Mouse (Mus musculus) hindbrain, embryonic 11.5 days (tissue): ENCODE measurements around the gene Lrrc10b. TPM values are rescaled to one million over a fixed set of nuclear protein-coding genes. Genes with fewer than 3 reads are reported as not detected.
A peak's percentile ranks its signal among the peaks of the same experiment; 100 is the strongest.

Experiments used
- ATAC-seq: fragments of 200-750 bp; cut with Nextera tagmentation; 2 replicates; pipeline ENCODE4 v1.8.0; 2017; ENCODE audit warnings: mild to moderate bottlenecking, moderate TSS enrichment, moderate library complexity; ENCODE audit not compliant: low FRiP score
- DNase-seq: peaks from one replicate; pipeline ENCODE4 v3.0.0-alpha.2; 2015; ENCODE audit warnings: low spot score
- H3K27ac ChIP-seq: fragments of 300-500 bp; sonication (generic); 2 replicates; pipeline ENCODE4 v1.5.1; 2014; ENCODE audit warnings: mild to moderate bottlenecking, low read depth, low read length
- H3K27me3 ChIP-seq: fragments of 300-500 bp; sonication (generic); 2 replicates; pipeline ENCODE4 v1.6.1; 2014; ENCODE audit warnings: mild to moderate bottlenecking, low read length, moderate library complexity, mixed read lengths; ENCODE audit not compliant: control insufficient read depth, insufficient read depth
- H3K36me3 ChIP-seq: fragments of 300-500 bp; sonication (generic); 2 replicates; pipeline ENCODE4 v1.6.1; 2014; ENCODE audit warnings: mild to moderate bottlenecking, low read length, moderate library complexity, mixed read lengths; ENCODE audit not compliant: control insufficient read depth, insufficient read depth
- H3K4me1 ChIP-seq: fragments of 300-500 bp; sonication (generic); replicated peaks from 2 replicates; pipeline ENCODE4 v1.6.1; 2014; ENCODE audit warnings: low read length, mixed read lengths; ENCODE audit not compliant: control insufficient read depth, insufficient read depth
- H3K4me2 ChIP-seq: fragments of 300-500 bp; sonication (generic); replicated peaks from 2 replicates; pipeline ENCODE4 v1.6.1; 2014; ENCODE audit warnings: mild to moderate bottlenecking, low read depth, low read length
- H3K4me3 ChIP-seq: fragments of 300-500 bp; sonication (generic); 2 replicates; pipeline ENCODE4 v1.5.1; 2014; ENCODE audit warnings: low read depth, low read length
- H3K9ac ChIP-seq: fragments of 300-500 bp; sonication (generic); 2 replicates; pipeline ENCODE4 v1.6.1; 2014; ENCODE audit warnings: low read depth, low read length
- H3K9me3 ChIP-seq: fragments of 300-500 bp; sonication (generic); 2 replicates; pipeline ENCODE4 v1.6.1; 2016; ENCODE audit warnings: low read length; ENCODE audit not compliant: control insufficient read depth
- WGBS: fragments of 180-500 bp; shearing (Covaris S2); extraction: QIAGEN DNeasy Blood & Tissue Kit; methylation state at CpG from one replicate; pipeline ENCODE4 v1.1.7; 2014; 5-methylcytosine and 5-hydroxymethylcytosine counted together
- polyA plus RNA-seq: library from polyadenylated mRNA; unstranded; fragments of >200 nt; fragmentation: Nextera tagmentation; extraction: Ambion mirVana; gene quantifications from 2 replicates; pipeline ENCODE4 v1.2.1, GENCODE M21; 2014

Gene Lrrc10b
- polyA plus RNA-seq, 1 experiment from 2014 or later = 0.69 TPM

- H3K4me2 ChIP-seq = no peak overlapping the region
- 80% methylated on average over 6 of the region's 6 CpGs for WGBS
Measured at GRCm38 (mm10) chr19:10434927-10435326, 22.3 kb downstream of the Lrrc10b start.

GRCm38 (mm10) chr19:10433879-10434540 lies 23.3 kb downstream of the Lrrc10b start:
- H3K4me1 ChIP-seq = no peaks in the 10 kb centered on the region
- H3K9ac ChIP-seq = no peak overlapping the region
- no peak overlapping the region for H3K27ac ChIP-seq
- DNase-seq (no peak), ATAC-seq (no peak)
- no peak overlapping the region for H3K4me3 ChIP-seq
- no peak overlapping the region for H3K4me2 ChIP-seq
- 80% methylated on average over 9 of the region's 9 CpGs for WGBS
- no peaks in the 10 kb centered on the region for H3K9me3 ChIP-seq
- no peaks in the 10 kb centered on the region for H3K27me3 ChIP-seq
- H3K36me3 ChIP-seq = no peaks in the 10 kb centered on the region

More at GRCm38 (mm10) chr19:10434927-10435326, 22.3 kb downstream of the Lrrc10b start:
- Histone ChIP-seq H3K9me3 (no peaks in the 10 kb centered on the region), H3K4me1 (no peaks in the 10 kb centered on the region), H3K4me3 (no peak overlapping the region), H3K27ac (no peak overlapping the region), H3K27me3 (no peaks in the 10 kb centered on the region), H3K9ac (no peak overlapping the region), H3K36me3 (no peaks in the 10 kb centered on the region)
- ATAC-seq = no peak
- no peak for DNase-seq

- DNase-seq (no peak), ATAC-seq (no peak)
- Histone ChIP-seq H3K36me3 (no peaks in the 10 kb centered on the region), H3K4me3 (no peak overlapping the region), H3K9ac (no peak overlapping the region), H3K27ac (no peak overlapping the region), H3K27me3 (no peaks in the 10 kb centered on the region), H3K4me2 (no peak overlapping the region), H3K9me3 (no peaks in the 10 kb centered on the region), H3K4me1 (no peaks in the 10 kb centered on the region)
- WGBS = 77% methylated on average over 7 of the region's 7 CpGs
Measured at GRCm38 (mm10) chr19:10433225-10433624, 24.0 kb downstream of the Lrrc10b start.

- Histone ChIP-seq H3K4me2 (no peak overlapping the region), H3K4me1 (0 out of 2 replicates have a peak, but pooled peaks cover 2% of the 10 kb centered on the region), H3K9ac (no peak overlapping the region), H3K27ac (no peak overlapping the region), H3K9me3 (no peaks in the 10 kb centered on the region), H3K27me3 (no peaks in the 10 kb centered on the region), H3K4me3 (no peak overlapping the region), H3K36me3 (no peaks in the 10 kb centered on the region)
- no peak for ATAC-seq
- WGBS = 64% methylated on average over 4 of the region's 4 CpGs
- no peak for DNase-seq
Measured at GRCm38 (mm10) chr19:10431841-10432240, 25.4 kb downstream of the Lrrc10b start.

GRCm38 (mm10) chr19:10431410-10431809 lies 25.9 kb downstream of the Lrrc10b start:
- no peaks in the 10 kb centered on the region for H3K9me3 ChIP-seq
- H3K9ac ChIP-seq = no peak overlapping the region
- no peak overlapping the region for H3K4me2 ChIP-seq
- H3K4me3 ChIP-seq = no peak overlapping the region
- H3K27me3 ChIP-seq = no peaks in the 10 kb centered on the region
- WGBS = 52% methylated on average over 3 of the region's 3 CpGs
- H3K4me1 ChIP-seq = peaks cover 4% of the 10 kb centered on the region; the same call in 1 of the 2 replicates
- ATAC-seq = no peak
- no peak for DNase-seq
- H3K27ac ChIP-seq = no peak overlapping the region
- H3K36me3 ChIP-seq = no peaks in the 10 kb centered on the region

- no peaks in the 10 kb centered on the region for H3K27me3 ChIP-seq
- H3K4me1 ChIP-seq = peaks cover 11% of the 10 kb centered on the region; the same call in 1 of the 2 replicates
- H3K4me3 ChIP-seq = no peak overlapping the region
- H3K9me3 ChIP-seq = no peaks in the 10 kb centered on the region
- no peaks in the 10 kb centered on the region for H3K36me3 ChIP-seq
- no peak overlapping the region for H3K9ac ChIP-seq
- 95% methylated on average over 8 of the region's 8 CpGs for WGBS
- no peak overlapping the region for H3K27ac ChIP-seq
- DNase-seq (no peak), ATAC-seq (no peak)
- H3K4me2 ChIP-seq = no peak overlapping the region
Measured at GRCm38 (mm10) chr19:10429371-10429770, 27.9 kb downstream of the Lrrc10b start.

- no peaks in the 10 kb centered on the region for H3K36me3 ChIP-seq
- H3K27ac ChIP-seq = no peak overlapping the region
- H3K9ac ChIP-seq = no peak overlapping the region
- 75% methylated on average over 9 of the region's 9 CpGs for WGBS
- no peak overlapping the region for H3K4me2 ChIP-seq
- no peaks in the 10 kb centered on the region for H3K27me3 ChIP-seq
- ATAC-seq (no peak), DNase-seq (no peak)
- no peaks in the 10 kb centered on the region for H3K9me3 ChIP-seq
- peaks cover 15% of the 10 kb centered on the region; the same call in 1 of the 2 replicates for H3K4me1 ChIP-seq
- H3K4me3 ChIP-seq = no peak overlapping the region
Measured at GRCm38 (mm10) chr19:10427431-10427830, 29.8 kb downstream of the Lrrc10b start.

GRCm38 (mm10) chr19:10426793-10427192 lies 30.5 kb downstream of the Lrrc10b start:
- Histone ChIP-seq H3K4me2 (no peak overlapping the region), H3K9me3 (no peaks in the 10 kb centered on the region), H3K4me1 (peaks cover 17% of the 10 kb centered on the region; the same call in 1 of the 2 replicates), H3K27me3 (no peaks in the 10 kb centered on the region), H3K36me3 (no peaks in the 10 kb centered on the region), H3K27ac (no peak overlapping the region), H3K9ac (no peak overlapping the region), H3K4me3 (no peak overlapping the region)
- ATAC-seq (no peak), DNase-seq (no peak)
- 54% methylated on average over 6 of the region's 6 CpGs for WGBS

- 34% methylated on average over 19 of the region's 25 CpGs for WGBS
- H3K4me3 ChIP-seq = no peak overlapping the region
- H3K9ac ChIP-seq = peak overlapping the region; percentile 34; the same call in 1 of the 2 replicates
Measured at GRCm38 (mm10) chr19:10426312-10426711, 31.0 kb downstream of the Lrrc10b start.

More at GRCm38 (mm10) chr19:10426312-10426711, 31.0 kb downstream of the Lrrc10b start:
- peaks cover 19% of the 10 kb centered on the region; the same call in 1 of the 2 replicates for H3K4me1 ChIP-seq
- ATAC-seq = no peak; the same call in 1 of the 2 replicates
- peak overlapping the region; percentile 17 for H3K4me2 ChIP-seq
- no peaks in the 10 kb centered on the region for H3K9me3 ChIP-seq
- DNase-seq = no peak
- no peaks in the 10 kb centered on the region for H3K36me3 ChIP-seq
- no peak overlapping the region for H3K27ac ChIP-seq
- no peaks in the 10 kb centered on the region for H3K27me3 ChIP-seq
